Mouse (Mus musculus) C2C12 (cell line): ENCODE data around the gene Armh2.

Source experiments
- CTCF ChIP-seq: IDR thresholded peaks from one replicate; pipeline ENCODE4 v1.5.1; 2011; ENCODE audit not compliant: control insufficient read depth, insufficient read depth, insufficient read length
- FOSL1 ChIP-seq: IDR thresholded peaks from one replicate; pipeline ENCODE4 v1.8.0; 2011; ENCODE audit warnings: mild to moderate bottlenecking, low read length; ENCODE audit not compliant: poor library complexity, insufficient read depth, severe bottlenecking

DNA sequence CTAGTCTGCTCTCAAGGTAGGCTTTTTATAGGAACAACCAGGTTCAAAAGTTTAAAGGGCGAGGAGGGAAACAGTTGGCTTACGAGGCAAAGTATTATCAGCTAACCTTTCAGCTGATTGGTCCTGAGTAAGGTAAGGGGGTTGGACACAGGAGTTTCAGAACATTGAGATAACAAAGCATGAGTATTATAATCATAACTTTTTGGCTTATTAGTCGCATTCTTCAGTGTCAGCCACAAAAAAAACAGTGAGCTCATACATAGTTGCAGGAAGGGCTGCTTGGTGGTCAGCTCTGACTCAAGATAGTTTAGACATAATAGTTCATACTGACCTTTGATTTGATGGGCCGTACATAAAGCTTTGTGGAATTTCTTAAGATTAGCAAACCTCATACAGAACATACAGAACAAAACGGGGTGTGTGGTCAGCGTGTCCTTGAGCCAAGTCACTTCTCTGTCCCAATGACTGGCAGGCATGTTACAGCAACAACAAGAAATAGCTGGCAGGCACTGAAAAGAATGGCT lies 5.4 kb upstream of the Armh2 start:
- TF ChIP-seq CTCF (no peak), FOSL1 (no peak)
